Mouse (Mus musculus) heart, embryonic 13.5 days (tissue): ENCODE data around the gene Kalrn. TPM values are rescaled to one million over a fixed set of nuclear protein-coding genes. Genes with fewer than 3 reads are reported as not detected.
A peak's percentile ranks its signal among the peaks of the same experiment; 100 is the strongest.

ENCODE experiments used
- ATAC-seq: fragments of 200-750 bp; cut with Nextera tagmentation; 2 replicates; pipeline ENCODE4 v1.8.0; 2017; ENCODE audit warnings: moderate TSS enrichment; ENCODE audit not compliant: insufficient number of reproducible peaks, low FRiP score, low TSS enrichment; ENCODE audit errors: extremely low read depth
- H3K27ac ChIP-seq: fragments of 300-500 bp; sonication (generic); replicated peaks from 2 replicates; pipeline ENCODE4 v1.5.1; 2015; ENCODE audit warnings: moderate library complexity, mild to moderate bottlenecking, inconsistent platforms
- H3K27me3 ChIP-seq: fragments of 300-500 bp; sonication (generic); replicated peaks from 2 replicates; pipeline ENCODE4 v1.6.1; 2015; ENCODE audit warnings: mild to moderate bottlenecking, inconsistent platforms
- H3K36me3 ChIP-seq: fragments of 300-500 bp; sonication (generic); 2 replicates; pipeline ENCODE4 v1.6.1; 2015; ENCODE audit warnings: mild to moderate bottlenecking, inconsistent platforms
- H3K4me1 ChIP-seq: fragments of 300-500 bp; sonication (generic); 2 replicates; pipeline ENCODE4 v1.6.1; 2015; ENCODE audit warnings: inconsistent platforms
- H3K4me2 ChIP-seq: fragments of 300-500 bp; sonication (generic); 2 replicates; pipeline ENCODE4 v1.6.1; 2015; ENCODE audit warnings: inconsistent platforms, mild to moderate bottlenecking, moderate library complexity
- H3K4me3 ChIP-seq: fragments of 300-500 bp; sonication (generic); 2 replicates; pipeline ENCODE4 v1.5.1; 2015; ENCODE audit warnings: moderate library complexity, mild to moderate bottlenecking, inconsistent platforms
- H3K9ac ChIP-seq: fragments of 300-500 bp; sonication (generic); 2 replicates; pipeline ENCODE4 v1.6.1; 2015; ENCODE audit warnings: inconsistent platforms, mild to moderate bottlenecking, moderate library complexity
- H3K9me3 ChIP-seq: fragments of 300-500 bp; sonication (generic); 2 replicates; pipeline ENCODE4 v1.6.1; 2016; ENCODE audit warnings: inconsistent platforms
- WGBS: fragments of 180-500 bp; shearing (Covaris S2); methylation state at CpG from one replicate; pipeline ENCODE4 v1.1.7; 2015; ENCODE audit warnings: mixed read lengths; 5-methylcytosine and 5-hydroxymethylcytosine counted together
- polyA plus RNA-seq: library from polyadenylated mRNA; unstranded; fragments of >200 nt; fragmentation: Nextera tagmentation; extraction: Ambion mirVana; gene quantifications from 2 replicates; pipeline ENCODE4 v1.2.1, GENCODE M21; 2015

The Kalrn gene
- polyA plus RNA-seq, 1 experiment from 2014 or later = 28.1 TPM

GRCm38 (mm10) chr16:34579671-34580326 is 6.5 kb upstream of the Kalrn start:
- peaks cover 9% of the 10 kb centered on the region for H3K9me3 ChIP-seq
- H3K27me3 ChIP-seq = peaks cover 3% of the 10 kb centered on the region
- H3K4me1 ChIP-seq = no peaks in the 10 kb centered on the region
- H3K27ac ChIP-seq = no peak overlapping the region
- 80% methylated on average over 4 of the region's 4 CpGs for WGBS
- ATAC-seq = no peak
- H3K4me2 ChIP-seq = no peak overlapping the region
- no peak overlapping the region for H3K9ac ChIP-seq
- no peak overlapping the region for H3K4me3 ChIP-seq
- no peaks in the 10 kb centered on the region for H3K36me3 ChIP-seq

DNA sequence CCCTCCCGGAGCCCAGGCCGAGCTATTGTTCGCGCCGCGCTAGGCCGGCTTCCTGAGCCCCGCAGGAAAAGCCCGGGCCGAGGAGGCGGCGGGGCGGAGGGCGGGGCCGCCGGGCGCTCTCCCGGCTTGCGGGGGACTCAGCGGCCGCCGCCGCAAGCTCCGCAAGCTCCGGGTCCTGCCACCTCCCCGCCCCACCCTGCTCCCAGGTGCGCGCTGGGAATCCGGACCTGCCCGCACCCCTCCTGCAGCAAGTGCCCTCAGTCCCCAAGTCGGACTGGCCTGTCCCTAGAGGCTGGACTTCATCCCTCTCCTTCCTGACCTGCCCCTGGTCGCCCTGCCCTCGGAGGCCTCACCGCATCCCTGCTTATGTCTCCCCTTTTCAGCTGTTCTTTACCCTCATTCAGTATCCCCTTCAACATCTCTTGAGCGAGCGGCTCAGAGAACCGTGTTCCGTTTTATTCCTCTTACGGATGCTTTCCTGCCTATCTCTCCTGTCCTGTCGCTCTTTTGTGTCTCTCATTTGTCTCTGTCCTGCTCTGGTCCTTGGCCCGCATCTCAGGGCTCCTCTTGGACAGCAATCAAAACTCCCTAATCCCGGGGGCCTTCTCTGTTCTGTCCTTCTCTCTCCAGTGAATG is 642 bp upstream of the Kalrn start:
- Histone ChIP-seq H3K4me2 (peak overlapping the region; percentile 88), H3K27me3 (peaks cover 17% of the 10 kb centered on the region), H3K36me3 (no peaks in the 10 kb centered on the region), H3K9ac (peak overlapping the region; percentile 96), H3K9me3 (peaks cover 5% of the 10 kb centered on the region; the same call in 1 of the 2 replicates), H3K27ac (peak overlapping the region; percentile 88), H3K4me3 (peak overlapping the region; percentile 86), H3K4me1 (peaks cover 15% of the 10 kb centered on the region)
- ATAC-seq = no peak; the same call in 1 of the 2 replicates
- WGBS = under 1% methylated on average over 31 of the region's 42 CpGs

DNA sequence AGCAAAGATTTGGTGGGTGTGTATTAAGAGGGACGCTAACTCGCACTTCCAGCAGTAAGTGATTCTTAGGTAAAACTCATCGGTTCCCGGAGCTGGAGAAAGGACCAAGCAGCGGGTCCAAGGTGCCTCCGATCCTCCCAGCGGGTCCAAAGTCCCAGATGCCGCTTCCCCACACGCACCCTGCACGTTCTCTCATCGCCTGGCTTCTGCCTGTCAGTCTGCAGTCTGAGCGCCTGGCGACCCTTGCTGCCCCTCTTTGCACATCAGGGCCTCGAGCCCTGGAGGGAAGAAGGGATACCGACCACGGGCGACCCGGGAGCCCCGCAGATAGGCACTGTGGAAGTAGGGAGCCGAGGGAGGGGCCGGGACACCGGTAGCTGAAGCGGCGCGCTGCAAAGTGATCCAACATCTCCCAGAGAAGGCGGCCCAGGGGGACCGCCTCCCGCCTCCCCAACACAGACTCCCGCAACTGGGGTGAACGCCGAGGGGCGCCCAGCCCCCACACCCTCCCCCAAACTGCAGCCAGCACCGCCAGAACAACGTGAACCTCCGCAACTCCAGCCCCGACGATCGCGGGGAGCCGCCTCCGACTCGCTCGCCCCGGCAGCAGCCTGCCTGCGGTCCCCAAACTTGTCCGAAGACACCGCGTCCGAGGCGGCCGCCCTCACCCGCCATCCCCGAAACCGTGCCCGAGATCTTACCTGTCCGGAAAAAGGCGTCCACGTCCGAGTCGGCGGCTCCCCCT is 754 bp downstream of the Kalrn start:
- no peaks in the 10 kb centered on the region for H3K9me3 ChIP-seq
- peaks cover 20% of the 10 kb centered on the region for H3K27me3 ChIP-seq
- H3K9ac ChIP-seq = peak overlapping the region; percentile 96
- under 1% methylated on average over 61 of the region's 61 CpGs for WGBS
- peak overlapping the region; percentile 88 for H3K27ac ChIP-seq
- no peak for ATAC-seq
- H3K36me3 ChIP-seq = peaks cover under 1% of the 10 kb centered on the region; the same call in 1 of the 2 replicates
- H3K4me1 ChIP-seq = peaks cover 15% of the 10 kb centered on the region
- peak overlapping the region; percentile 86 for H3K4me3 ChIP-seq
- H3K4me2 ChIP-seq = peak overlapping the region; percentile 88

DNA sequence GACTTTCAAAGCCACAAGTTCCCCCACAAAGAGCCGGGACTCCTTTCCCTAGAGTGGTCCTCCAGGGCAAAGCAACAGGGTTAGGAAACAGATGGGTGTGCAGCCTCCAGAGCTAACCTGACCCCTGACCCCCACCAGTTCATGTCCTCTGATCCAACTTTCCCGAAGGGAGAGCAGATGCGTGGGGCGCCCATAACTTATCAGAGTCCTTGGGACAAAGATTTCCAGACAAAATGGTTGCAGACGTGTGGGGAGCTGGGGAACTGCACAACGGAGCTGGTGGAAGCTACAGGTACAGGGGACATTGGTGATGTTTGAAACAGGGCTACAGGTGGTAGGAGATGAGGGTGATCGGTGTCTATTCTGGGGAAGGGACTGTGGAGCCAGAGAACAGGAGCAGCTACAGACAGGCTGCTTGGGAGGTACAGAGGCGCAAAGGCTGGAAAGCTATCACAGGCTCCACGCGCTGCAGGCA is 1.4 kb downstream of the Kalrn start:
- 2% methylated on average over 10 of the region's 10 CpGs for WGBS
- Histone ChIP-seq H3K27me3 (peaks cover 20% of the 10 kb centered on the region), H3K4me2 (peak overlapping the region; percentile 88), H3K9ac (peak overlapping the region; percentile 96), H3K27ac (no peak overlapping the region), H3K4me3 (peak overlapping the region; percentile 86), H3K9me3 (no peaks in the 10 kb centered on the region), H3K36me3 (peaks cover 7% of the 10 kb centered on the region; the same call in 1 of the 2 replicates), H3K4me1 (peaks cover 15% of the 10 kb centered on the region)
- no peak for ATAC-seq

- Histone ChIP-seq H3K4me1 (peaks cover 15% of the 10 kb centered on the region), H3K4me3 (no peak overlapping the region), H3K9me3 (no peaks in the 10 kb centered on the region), H3K27me3 (peaks cover 18% of the 10 kb centered on the region), H3K27ac (no peak overlapping the region), H3K36me3 (peaks cover 7% of the 10 kb centered on the region; the same call in 1 of the 2 replicates), H3K9ac (no peak overlapping the region), H3K4me2 (no peak overlapping the region)
- no peak for ATAC-seq
- 54% methylated on average over 2 of the region's 2 CpGs for WGBS
Observed at GRCm38 (mm10) chr16:34569897-34570296, 3.4 kb downstream of the Kalrn start.

- Histone ChIP-seq H3K27me3 (peaks cover 18% of the 10 kb centered on the region), H3K4me1 (peaks cover 14% of the 10 kb centered on the region), H3K9me3 (no peaks in the 10 kb centered on the region), H3K36me3 (peaks cover 7% of the 10 kb centered on the region; the same call in 1 of the 2 replicates), H3K4me2 (no peak overlapping the region), H3K27ac (no peak overlapping the region), H3K4me3 (no peak overlapping the region), H3K9ac (no peak overlapping the region)
- ATAC-seq = no peak
- WGBS = 63% methylated on average over 6 of the region's 6 CpGs
Observed at GRCm38 (mm10) chr16:34568831-34569230, 4.5 kb downstream of the Kalrn start.

GRCm38 (mm10) chr16:34563593-34564280 is 9.6 kb downstream of the Kalrn start:
- ATAC-seq = no peak
- H3K27ac ChIP-seq = no peak overlapping the region
- 66% methylated on average over 11 of the region's 11 CpGs for whole genome bisulfite sequencing
- H3K36me3 ChIP-seq = peaks cover 7% of the 10 kb centered on the region; the same call in 1 of the 2 replicates
- H3K4me1 ChIP-seq = peaks cover 22% of the 10 kb centered on the region
- H3K27me3 ChIP-seq = 0 out of 2 replicates have a peak, but pooled peaks cover under 1% of the 10 kb centered on the region
- H3K4me2 ChIP-seq = no peak overlapping the region
- no peak overlapping the region for H3K4me3 ChIP-seq
- no peaks in the 10 kb centered on the region for H3K9me3 ChIP-seq
- H3K9ac ChIP-seq = no peak overlapping the region

DNA sequence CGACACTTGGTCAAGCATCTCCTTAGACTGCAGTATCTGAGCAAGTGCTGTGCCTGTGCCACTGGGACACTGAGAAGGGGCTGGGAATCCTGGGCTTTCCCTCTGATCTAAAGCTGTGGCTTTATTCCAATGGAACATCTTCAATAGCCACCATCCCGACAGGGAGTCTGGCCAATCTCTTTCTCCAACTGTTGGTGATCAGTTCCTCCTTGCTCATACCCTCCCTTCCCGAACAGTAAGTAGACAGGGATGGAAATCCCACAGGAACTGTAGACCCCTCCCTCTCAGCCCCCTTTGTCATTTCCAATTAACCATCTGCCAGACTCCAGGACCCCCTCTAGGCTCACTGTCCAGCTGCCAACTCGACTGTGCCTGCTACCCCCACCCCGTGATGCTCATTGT is 11.6 kb downstream of the Kalrn start:
- 42% methylated on average over 5 of the region's 5 CpGs for WGBS
- H3K27me3 ChIP-seq = no peaks in the 10 kb centered on the region
- H3K4me1 ChIP-seq = peaks cover 39% of the 10 kb centered on the region
- no peaks in the 10 kb centered on the region for H3K36me3 ChIP-seq
- H3K27ac ChIP-seq = no peak overlapping the region
- H3K9me3 ChIP-seq = no peaks in the 10 kb centered on the region
- no peak for ATAC-seq
- H3K9ac ChIP-seq = no peak overlapping the region
- H3K4me2 ChIP-seq = no peak overlapping the region
- no peak overlapping the region for H3K4me3 ChIP-seq

GRCm38 (mm10) chr16:34560814-34561213 is 12.5 kb downstream of the Kalrn start:
- Histone ChIP-seq H3K27me3 (no peaks in the 10 kb centered on the region), H3K4me1 (peaks cover 44% of the 10 kb centered on the region), H3K4me3 (no peak overlapping the region), H3K27ac (no peak overlapping the region), H3K36me3 (no peaks in the 10 kb centered on the region), H3K9ac (no peak overlapping the region), H3K9me3 (no peaks in the 10 kb centered on the region), H3K4me2 (no peak overlapping the region)
- WGBS = 64% methylated on average over 5 of the region's 5 CpGs
- ATAC-seq = no peak

GRCm38 (mm10) chr16:34560411-34560810 is 12.9 kb downstream of the Kalrn start:
- 81% methylated on average over 2 of the region's 2 CpGs for WGBS
- ATAC-seq = no peak
- H3K4me3 ChIP-seq = no peak overlapping the region
- H3K27me3 ChIP-seq = no peaks in the 10 kb centered on the region
- no peak overlapping the region for H3K4me2 ChIP-seq
- H3K9ac ChIP-seq = no peak overlapping the region
- no peaks in the 10 kb centered on the region for H3K36me3 ChIP-seq
- H3K4me1 ChIP-seq = peaks cover 48% of the 10 kb centered on the region
- H3K9me3 ChIP-seq = no peaks in the 10 kb centered on the region
- H3K27ac ChIP-seq = no peak overlapping the region

DNA sequence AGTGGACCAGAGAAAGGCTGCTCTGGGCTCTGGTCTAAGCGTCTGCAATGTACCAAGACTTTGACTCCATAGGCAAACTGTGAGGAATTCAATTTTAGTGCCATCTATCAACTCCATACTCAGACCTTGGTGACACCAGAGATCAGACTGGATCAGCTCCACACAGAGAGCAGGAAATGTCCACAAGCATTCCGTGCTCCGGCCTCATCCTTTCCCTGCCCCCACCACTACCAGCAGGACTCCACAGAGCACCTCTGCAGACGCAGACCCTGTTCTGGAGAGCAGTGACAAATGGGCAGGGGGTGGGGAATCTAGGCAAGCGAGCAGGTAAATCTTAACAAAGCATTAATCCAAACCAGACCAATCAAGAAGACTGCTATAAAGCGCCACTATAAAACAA is 15.4 kb downstream of the Kalrn start:
- no peaks in the 10 kb centered on the region for H3K9me3 ChIP-seq
- no peaks in the 10 kb centered on the region for H3K36me3 ChIP-seq
- no peak overlapping the region for H3K4me2 ChIP-seq
- H3K9ac ChIP-seq = no peak overlapping the region
- WGBS = 37% methylated on average over 6 of the region's 6 CpGs
- ATAC-seq = no peak
- peaks cover 62% of the 10 kb centered on the region for H3K4me1 ChIP-seq
- no peaks in the 10 kb centered on the region for H3K27me3 ChIP-seq
- H3K27ac ChIP-seq = no peak overlapping the region
- no peak overlapping the region for H3K4me3 ChIP-seq
